Mouse (Mus musculus) MEL (cell line): ENCODE data around the gene Itga9.

Source experiments
- GATA1 ChIP-seq: IDR thresholded peaks from 2 replicates; pipeline ENCODE4 v1.6.1; 2011; ENCODE audit warnings: low read depth, low read length, improper control_type of control experiment
- USF1 ChIP-seq: IDR thresholded peaks from 2 replicates; pipeline ENCODE4 v1.6.1; 2014; ENCODE audit warnings: low read depth, mild to moderate bottlenecking, inconsistent platforms, low read length, improper control_type of control experiment, moderate library complexity

GRCm38 (mm10) chr9:118926688-118927321, 320.3 kb downstream of the Itga9 start:
- TF ChIP-seq USF1: no peak
- no peak for TF ChIP-seq GATA1
